Mouse (Mus musculus) spleen, adult 2 months (tissue): ENCODE data around the gene Pde4d.

ENCODE experiments used
- CTCF ChIP-seq: fragments of 200-500 bp; IDR thresholded peaks from 2 replicates; pipeline ENCODE4 v1.5.1; 2011; ENCODE audit warnings: mild to moderate bottlenecking, inconsistent platforms; ENCODE audit not compliant: insufficient read depth, insufficient read length, insufficient replicate concordance; ENCODE audit errors: extremely low read depth
- POLR2A ChIP-seq: fragments of 200-500 bp; IDR thresholded peaks from 2 replicates; pipeline ENCODE4 v1.6.1; 2011; ENCODE audit warnings: low read depth, low read length, inconsistent platforms

GRCm38 (mm10) chr13:109279211-109279610, 829.5 kb downstream of the Pde4d start:
- TF ChIP-seq CTCF = no peak
- no peak for TF ChIP-seq POLR2A
